Mouse (Mus musculus) lung, adult 2 months (tissue): ENCODE measurements around the gene Cox10.

Source experiments
- CTCF ChIP-seq: fragments of 200-500 bp; IDR thresholded peaks from 2 replicates; pipeline ENCODE4 v1.5.1; 2011; ENCODE audit warnings: mild to moderate bottlenecking, low read length, control low read depth; ENCODE audit not compliant: insufficient read depth
- POLR2A ChIP-seq: fragments of 200-500 bp; IDR thresholded peaks from 2 replicates; pipeline ENCODE4 v1.6.1; 2011; ENCODE audit warnings: low read depth, mild to moderate bottlenecking, control low read depth, low read length, borderline replicate concordance; ENCODE audit errors: extremely low read depth

GRCm38 (mm10) chr11:64022403-64023047 is 56.7 kb downstream of the Cox10 start:
- no peak for TF ChIP-seq CTCF
- TF ChIP-seq POLR2A: no peak
